Mouse (Mus musculus): ENCODE results near the gene Gm42742.

Gm42742 gene

DNA sequence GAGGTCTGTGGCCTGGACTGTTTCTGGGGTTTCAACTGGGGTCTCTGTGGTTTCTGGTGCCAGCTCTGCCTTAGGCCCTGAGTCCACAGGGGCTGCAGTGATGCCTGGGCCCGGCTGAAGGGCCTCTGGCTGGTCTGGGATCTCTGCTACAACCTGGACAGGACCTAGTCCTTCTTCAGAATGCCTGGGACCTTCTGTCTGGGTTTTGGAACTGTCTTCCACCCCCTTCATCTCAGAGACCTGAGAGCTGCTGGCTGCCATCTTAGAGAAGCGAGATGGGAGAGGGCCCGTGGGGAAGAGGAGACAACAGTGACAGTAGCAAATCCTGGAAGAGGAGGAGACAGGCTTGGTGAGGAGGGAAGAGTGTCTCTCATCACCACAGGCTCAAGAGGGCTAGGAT lies 866 bp downstream of the Gm42742 start:
- no peak for DNase-seq (ENCODE audit: low spot score)

DNA sequence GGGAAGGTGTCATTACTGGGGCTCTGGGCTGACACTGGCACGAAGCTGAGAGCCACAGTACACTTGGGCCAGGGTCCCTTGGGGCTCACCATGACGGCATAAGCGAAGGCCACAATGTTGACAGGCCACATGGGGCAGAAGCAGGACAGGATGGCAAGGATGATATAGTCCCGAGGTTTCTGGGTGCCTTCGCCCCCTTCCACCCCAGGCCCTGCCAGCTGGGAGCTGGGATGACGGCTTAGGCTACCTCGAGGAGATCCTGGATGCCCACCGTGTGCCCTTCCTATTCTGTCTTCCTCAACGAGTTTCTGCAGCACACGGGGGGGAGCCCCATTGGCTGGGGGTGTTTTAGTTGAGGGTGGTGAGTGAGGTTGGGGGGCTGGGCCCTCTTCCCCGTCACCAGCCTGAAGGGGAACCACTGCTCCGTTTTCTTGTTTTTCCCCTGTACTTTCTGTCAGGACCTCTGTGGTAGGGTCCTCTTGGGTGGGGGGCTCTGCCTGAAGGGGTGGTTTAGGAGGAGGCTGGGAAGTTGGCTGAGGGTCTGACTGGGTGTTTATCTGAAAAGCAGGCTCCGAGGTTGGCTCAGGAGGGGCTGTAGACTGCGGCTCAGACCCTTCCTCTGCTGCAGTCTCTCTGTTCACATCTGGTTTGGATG lies 1.5 kb downstream of the Gm42742 start:
- DNase-seq (ENCODE audit: low spot score) = no peak

- no peak for DNase-seq (ENCODE audit: low spot score)
Measured at GRCm38 (mm10) chr7:127018416-127019305, 2.2 kb downstream of the Gm42742 start.

DNA sequence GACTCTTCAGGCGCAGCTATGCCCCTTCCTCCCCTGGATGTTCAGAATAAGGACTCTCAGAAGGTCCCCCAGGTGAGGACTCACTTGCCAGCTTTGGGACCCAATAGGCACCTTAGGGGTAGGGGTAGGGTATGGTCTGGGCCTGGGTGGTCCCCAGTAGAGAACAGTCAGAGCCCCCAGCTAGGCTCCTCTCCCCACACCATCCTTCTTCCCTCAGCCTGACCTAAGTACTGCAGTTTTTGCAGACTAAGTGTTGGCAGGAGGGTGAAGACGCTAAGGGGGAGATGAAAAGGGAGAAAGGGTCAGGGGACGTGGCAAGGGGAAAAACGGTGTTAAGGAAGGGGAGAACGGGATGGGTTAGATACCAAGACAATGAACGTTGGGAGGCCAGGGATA lies 2.9 kb downstream of the Gm42742 start:
- no peak for DNase-seq (ENCODE audit: low spot score)

- peak; percentile 94 for DNase-seq (ENCODE audit: low spot score)
Measured at GRCm38 (mm10) chr7:127016971-127017949, 3.6 kb downstream of the Gm42742 start, which contains the start of gene Pagr1a. Gene Pagr1a, minus strand, starts transcription at chr7:127017352.

GRCm38 (mm10) chr7:127016486-127016938 lies 4.4 kb downstream of the Gm42742 start:
- peak; percentile 44 for DNase-seq (ENCODE audit: low spot score)

GRCm38 (mm10) chr7:127016481-127016485 lies 4.6 kb downstream of the Gm42742 start, which contains the start of gene Pagr1b:
Gene Pagr1b, minus strand, starts transcription at chr7:127016484.
- DNase-seq (ENCODE audit: low spot score) = no peak

- no peak for DNase-seq (ENCODE audit: low spot score)
Measured at GRCm38 (mm10) chr7:127016081-127016480, 4.8 kb downstream of the Gm42742 start.

DNA sequence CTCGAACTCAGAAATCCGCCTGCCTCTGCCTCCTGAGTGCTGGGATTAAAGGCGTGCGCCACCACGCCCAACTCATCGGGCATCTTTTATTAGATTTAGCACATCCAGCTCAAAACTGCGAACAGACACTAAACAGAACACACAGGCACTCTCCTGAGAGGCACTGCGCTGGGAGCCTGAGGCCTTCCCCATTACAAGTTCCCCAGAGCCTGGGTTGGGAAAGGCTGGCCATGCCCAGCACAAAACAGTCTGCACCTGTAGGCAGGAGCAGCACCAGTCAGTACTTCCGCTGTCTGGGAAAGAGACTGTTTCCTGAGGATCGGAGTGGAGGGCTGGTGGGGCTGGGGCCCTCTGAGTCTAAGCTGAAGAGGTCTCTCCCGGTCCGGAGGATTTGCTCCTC lies 5.9 kb downstream of the Gm42742 start:
- DNase-seq (ENCODE audit: low spot score) = no peak

- DNase-seq (ENCODE audit: low spot score) = no peak
Measured at GRCm38 (mm10) chr7:127014320-127014719, 6.6 kb downstream of the Gm42742 start, which contains the start of gene Mvp. Gene Mvp, minus strand, starts transcription at chr7:127014621.

DNA sequence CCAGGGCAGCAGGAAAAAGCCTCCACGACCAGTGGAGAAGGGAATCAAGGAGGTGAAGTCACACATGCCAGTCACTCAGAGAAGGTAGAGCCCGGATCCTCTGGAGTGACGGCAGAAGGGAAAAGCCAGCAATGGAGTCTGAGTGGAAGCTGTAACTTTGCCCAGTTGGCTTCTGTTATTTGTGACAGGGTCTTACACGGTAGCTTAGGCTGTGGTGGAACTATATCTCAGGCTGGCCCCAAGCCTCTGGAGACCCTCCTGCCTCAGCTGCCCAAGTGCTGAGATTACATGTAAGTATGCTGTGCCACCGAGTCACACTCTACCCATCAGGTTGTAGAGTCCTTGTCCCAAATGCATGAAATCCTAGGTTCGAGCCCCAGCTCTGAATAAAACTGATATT lies 7.5 kb downstream of the Gm42742 start:
- DNase-seq (ENCODE audit: low spot score) = no peak

GRCm38 (mm10) chr7:127012845-127013244 lies 8.1 kb downstream of the Gm42742 start:
- no peak for DNase-seq (ENCODE audit: low spot score)

DNA sequence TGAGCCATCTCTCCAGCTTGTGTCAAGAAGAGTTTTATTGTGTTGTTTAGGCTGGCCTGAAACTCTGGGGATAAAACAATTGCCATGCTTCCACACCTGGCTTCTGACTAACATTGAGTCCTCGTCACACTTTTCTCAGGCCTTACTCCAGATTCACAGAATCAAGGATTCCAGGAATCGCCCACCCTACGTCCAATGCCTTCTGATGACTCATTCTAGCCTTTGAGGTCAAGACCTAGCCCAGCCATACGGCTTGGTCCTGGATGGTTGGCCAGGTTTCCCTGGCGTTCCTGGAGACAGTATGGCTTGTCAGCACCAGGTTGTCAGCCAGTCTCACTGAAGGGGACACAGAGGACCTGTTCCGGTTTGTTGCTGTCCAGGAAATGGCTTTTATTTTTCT lies 8.5 kb downstream of the Gm42742 start:
- DNase-seq (ENCODE audit: low spot score) = no peak

- no peak for DNase-seq (ENCODE audit: low spot score)
Measured at GRCm38 (mm10) chr7:127011717-127012116, 9.2 kb downstream of the Gm42742 start.

- DNase-seq (ENCODE audit: low spot score) = no peak
Measured at GRCm38 (mm10) chr7:127011051-127011450, 9.8 kb downstream of the Gm42742 start.

GRCm38 (mm10) chr7:127009307-127010085 lies 11.4 kb downstream of the Gm42742 start:
- no peak for DNase-seq (ENCODE audit: low spot score)

- no peak for DNase-seq (ENCODE audit: low spot score)
Measured at GRCm38 (mm10) chr7:127008239-127009019, 12.5 kb downstream of the Gm42742 start.

DNA sequence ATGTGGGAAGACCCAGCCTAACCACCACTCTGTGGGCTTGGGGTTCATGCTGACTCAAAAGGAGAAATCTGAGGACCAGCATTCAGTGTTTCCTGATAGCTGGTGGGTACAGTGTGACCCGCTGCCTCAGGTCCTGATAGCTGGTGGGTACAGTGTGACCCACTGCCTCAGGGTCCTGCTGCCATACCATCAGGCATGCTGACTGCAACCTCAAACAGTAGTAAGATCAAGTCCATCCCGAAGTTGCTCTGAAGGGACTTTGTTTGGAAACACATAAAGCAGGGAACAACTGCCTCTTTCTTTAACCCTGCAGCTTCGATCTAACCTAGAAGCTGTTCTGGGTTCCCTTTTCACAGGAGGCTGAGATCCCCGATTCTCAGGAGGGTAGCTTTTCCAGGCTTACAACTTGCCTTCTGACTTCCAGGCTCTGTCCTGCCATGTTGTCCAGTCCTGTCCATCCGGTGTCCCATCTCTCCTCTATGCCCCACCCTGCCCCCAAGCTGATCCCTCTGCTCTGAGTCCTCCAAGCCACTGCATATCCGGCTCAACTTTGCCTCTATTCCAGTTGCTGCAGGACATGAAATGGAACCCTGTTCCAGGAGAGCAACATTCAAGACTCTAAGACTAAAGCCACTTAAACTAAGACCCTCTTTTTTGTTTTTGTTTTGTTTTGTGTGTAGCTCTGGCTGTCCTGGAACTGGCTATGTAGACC lies 13.4 kb downstream of the Gm42742 start:
- DNase-seq (ENCODE audit: low spot score) = no peak

GRCm38 (mm10) chr7:127004122-127004875 lies 16.6 kb downstream of the Gm42742 start:
- DNase-seq (ENCODE audit: low spot score) = no peak

GRCm38 (mm10) chr7:127003620-127004019 lies 17.3 kb downstream of the Gm42742 start:
- DNase-seq (ENCODE audit: low spot score) = no peak
